Mouse (Mus musculus) macrophage (primary cell): ENCODE data around the gene Asic4. TPM values are rescaled to one million over a fixed set of nuclear protein-coding genes. Genes with fewer than 3 reads are reported as not detected.

ENCODE experiments used
- H3K27ac ChIP-seq: fragments of 350-480 bp; formaldehyde crosslinking; 2 replicates; pipeline ENCODE4 v1.9.0; 2021
- H3K36me3 ChIP-seq: fragments of 350-480 bp; formaldehyde crosslinking; 2 replicates; pipeline ENCODE4 v1.9.0; 2021; ENCODE audit errors: inconsistent target
- H3K4me3 ChIP-seq: fragments of 350-480 bp; formaldehyde crosslinking; 2 replicates; pipeline ENCODE4 v1.9.0; 2021; ENCODE audit errors: inconsistent target
- H3K79me2 ChIP-seq: fragments of 350-480 bp; formaldehyde crosslinking; 2 replicates; pipeline ENCODE4 v1.9.0; 2021; ENCODE audit errors: inconsistent target
- WGBS: methylation state at CpG from one replicate; pipeline ENCODE4 v1.1.7; 2026; ENCODE audit warnings: inconsistent platforms; ENCODE audit not compliant: missing documents; 5-methylcytosine and 5-hydroxymethylcytosine counted together
- polyA plus RNA-seq: library from polyadenylated mRNA; stranded (reverse); fragments of 250-400 nt; gene quantifications from 3 replicates; pipeline ENCODE4 v1.2.4, GENCODE M21; 2018; ENCODE audit warnings: inconsistent platforms

Asic4 gene
- polyA plus RNA-seq, 1 experiment from 2014 or later = not detected

DNA sequence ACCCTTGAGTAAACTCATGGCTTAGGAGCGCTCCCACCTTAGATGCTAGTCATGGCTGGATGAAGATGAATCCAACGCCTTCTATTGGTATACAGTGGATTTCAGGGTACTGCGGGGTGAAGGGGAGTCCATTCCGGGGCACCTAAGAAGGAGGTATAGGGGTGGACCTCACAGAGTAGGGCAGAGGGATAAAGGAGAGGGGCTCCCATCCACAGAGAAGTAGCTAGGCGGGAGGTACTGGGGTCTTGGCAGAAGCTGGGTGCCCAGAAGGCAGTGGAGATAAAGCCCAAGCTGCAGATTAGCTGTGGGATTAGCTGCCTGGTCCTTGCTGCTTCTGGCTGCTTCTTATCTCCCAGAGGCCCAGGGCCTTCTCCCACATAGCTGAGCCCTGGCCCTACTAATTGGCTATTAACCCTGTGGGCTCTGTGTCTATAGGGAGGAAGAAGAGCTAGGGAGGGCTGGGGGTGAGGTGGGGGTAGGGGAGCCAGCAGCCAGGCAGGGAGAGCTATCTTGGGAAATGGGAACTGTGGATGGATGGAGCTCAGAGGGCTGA lies 13.5 kb downstream of the Asic4 start:
- WGBS = 87% methylated on average over 5 of the region's 5 CpGs
- no peak overlapping the region for H3K27ac ChIP-seq
- H3K36me3 ChIP-seq = no peaks in the 10 kb centered on the region
- H3K4me3 ChIP-seq = no peak overlapping the region
- no peaks in the 10 kb centered on the region for H3K79me2 ChIP-seq

DNA sequence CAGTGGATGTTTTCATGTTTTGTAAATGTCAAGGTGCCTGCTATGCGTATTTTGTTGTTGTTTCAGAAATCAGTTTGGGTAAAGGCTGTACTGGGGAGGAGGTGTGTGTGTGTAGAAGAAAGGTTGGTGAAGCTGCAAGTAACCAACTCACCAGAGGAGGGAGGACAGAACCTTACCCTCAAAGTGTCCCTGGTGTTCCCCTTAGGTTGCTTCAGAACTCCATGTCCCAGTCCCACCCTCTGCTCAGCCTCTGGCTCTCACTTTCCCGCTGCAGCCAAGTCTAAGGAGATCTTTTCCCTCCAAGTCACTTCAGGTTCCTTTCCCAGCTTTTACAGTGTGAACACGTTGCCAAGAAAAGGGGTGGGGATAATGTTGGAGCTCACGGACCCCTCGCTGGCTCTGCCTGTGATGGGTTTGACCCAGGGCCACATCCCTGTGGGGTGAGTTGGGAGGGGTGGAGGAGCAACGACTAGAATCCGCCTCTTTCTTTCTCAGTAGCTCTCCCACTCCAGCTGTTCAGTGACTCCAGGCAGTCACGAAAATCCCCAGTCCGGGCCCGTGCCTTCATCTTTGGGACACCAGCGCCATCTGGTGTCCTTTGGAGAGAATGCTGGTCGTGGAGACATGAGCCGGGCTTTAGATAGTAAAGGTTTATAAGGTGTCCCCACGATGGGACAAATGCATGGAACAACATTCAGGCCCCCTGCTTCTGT lies 17.1 kb downstream of the Asic4 start:
- Histone ChIP-seq H3K79me2 (no peaks in the 10 kb centered on the region), H3K27ac (no peak overlapping the region), H3K4me3 (no peak overlapping the region), H3K36me3 (no peaks in the 10 kb centered on the region)
- WGBS = 14% methylated on average over 14 of the region's 14 CpGs

DNA sequence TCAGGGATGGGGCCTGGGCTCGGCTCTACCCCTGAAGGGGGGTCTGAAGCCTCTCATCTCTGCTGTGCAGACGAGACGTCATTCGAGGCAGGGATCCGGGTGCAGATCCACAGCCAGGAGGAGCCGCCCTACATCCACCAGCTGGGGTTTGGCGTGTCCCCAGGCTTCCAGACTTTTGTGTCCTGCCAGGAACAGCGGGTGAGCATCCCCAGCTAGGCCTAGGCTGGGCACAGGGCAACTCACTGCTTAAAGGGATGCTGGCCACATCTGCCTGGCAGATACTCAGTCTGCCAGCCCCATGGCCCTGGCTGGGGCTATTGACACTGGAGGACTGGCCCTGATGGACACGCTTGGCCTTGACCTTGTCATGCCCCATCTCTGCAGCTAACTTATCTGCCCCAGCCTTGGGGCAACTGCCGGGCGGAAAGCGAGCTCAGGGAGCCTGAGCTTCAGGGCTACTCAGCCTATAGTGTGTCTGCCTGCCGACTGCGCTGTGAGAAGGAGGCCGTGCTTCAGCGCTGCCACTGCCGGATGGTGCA lies 19.1 kb downstream of the Asic4 start:
- no peak overlapping the region for H3K27ac ChIP-seq
- 84% methylated on average over 17 of the region's 17 CpGs for WGBS
- H3K36me3 ChIP-seq = no peaks in the 10 kb centered on the region
- no peaks in the 10 kb centered on the region for H3K79me2 ChIP-seq
- H3K4me3 ChIP-seq = no peak overlapping the region

DNA sequence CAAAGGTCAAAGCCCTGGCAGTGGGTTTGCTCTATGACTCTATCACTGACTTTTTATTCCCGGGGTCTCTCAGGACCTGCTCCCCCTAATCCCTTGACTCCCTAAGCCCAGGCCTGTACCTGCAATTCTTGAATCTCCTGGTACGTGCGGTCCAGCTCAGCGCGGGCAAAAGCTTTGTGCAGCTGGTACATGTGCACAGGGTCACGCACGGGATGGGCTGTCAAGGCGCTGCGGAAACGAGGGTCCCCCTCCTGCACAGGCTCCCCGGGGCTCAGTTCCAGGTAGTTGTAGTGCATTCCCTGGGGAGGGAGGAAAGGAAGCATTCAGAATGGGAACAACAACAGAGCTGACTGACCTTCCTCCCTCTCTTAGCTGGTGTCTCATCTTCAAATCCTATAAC lies 26.2 kb downstream of the Asic4 start:
- Histone ChIP-seq H3K4me3 (no peak overlapping the region), H3K79me2 (no peaks in the 10 kb centered on the region), H3K36me3 (no peaks in the 10 kb centered on the region), H3K27ac (no peak overlapping the region)
- WGBS = 91% methylated on average over 9 of the region's 11 CpGs

DNA sequence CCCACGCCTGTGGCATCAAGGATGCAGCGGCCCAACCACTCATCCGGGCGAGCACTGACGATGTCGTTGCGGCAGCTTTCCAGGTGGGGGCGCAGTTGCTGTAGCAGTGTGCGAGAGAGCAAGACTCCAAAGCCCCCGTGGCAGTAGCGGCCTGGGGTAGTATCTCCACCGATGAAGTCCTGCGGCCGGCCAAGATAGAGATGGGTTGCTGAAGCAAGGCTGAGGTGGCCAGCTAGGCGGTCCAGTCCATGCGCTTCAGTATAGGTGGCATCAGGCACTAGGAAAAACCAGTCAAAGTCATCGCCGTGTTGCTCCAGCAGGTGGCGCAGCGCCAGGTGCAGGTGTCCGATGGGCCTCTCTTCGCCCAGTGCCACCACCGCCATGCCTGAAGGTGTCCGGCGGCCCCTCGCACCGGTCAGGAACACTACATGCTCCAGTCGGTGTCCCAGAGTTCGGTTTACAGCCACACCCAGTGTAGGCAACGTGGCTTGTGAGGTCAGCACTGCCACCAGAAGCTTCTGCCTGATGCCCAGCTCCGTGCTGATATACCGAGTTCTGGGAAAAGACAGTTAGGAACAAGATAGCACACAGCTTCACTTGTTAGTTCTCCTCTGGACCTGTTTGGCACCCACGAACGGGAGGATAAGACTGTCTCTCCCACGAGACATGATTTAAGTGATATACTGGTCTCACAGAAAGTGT lies 27.2 kb downstream of the Asic4 start:
- Histone ChIP-seq H3K27ac (no peak overlapping the region), H3K4me3 (no peak overlapping the region), H3K36me3 (no peaks in the 10 kb centered on the region), H3K79me2 (no peaks in the 10 kb centered on the region)
- WGBS = 12% methylated on average over 35 of the region's 35 CpGs

DNA sequence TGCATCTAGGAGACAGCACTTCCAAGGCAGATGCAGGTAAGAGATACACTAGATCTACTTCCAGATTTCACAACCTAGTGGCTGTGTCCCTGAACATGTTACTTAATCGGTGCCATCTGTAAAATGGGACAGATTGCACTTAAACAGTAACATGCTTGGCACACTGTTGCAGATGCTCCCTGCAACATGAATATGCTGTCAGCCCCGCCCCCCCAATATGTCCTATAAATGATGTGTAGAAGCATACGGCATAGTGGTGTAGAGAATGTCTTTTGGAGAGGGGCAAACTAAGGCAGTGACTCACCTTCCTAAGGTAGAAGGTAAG lies 27.7 kb downstream of the Asic4 start:
- Histone ChIP-seq H3K27ac (no peak overlapping the region), H3K79me2 (no peaks in the 10 kb centered on the region), H3K4me3 (no peak overlapping the region), H3K36me3 (no peaks in the 10 kb centered on the region)
- 49% methylated on average over 3 of the region's 3 CpGs for WGBS

DNA sequence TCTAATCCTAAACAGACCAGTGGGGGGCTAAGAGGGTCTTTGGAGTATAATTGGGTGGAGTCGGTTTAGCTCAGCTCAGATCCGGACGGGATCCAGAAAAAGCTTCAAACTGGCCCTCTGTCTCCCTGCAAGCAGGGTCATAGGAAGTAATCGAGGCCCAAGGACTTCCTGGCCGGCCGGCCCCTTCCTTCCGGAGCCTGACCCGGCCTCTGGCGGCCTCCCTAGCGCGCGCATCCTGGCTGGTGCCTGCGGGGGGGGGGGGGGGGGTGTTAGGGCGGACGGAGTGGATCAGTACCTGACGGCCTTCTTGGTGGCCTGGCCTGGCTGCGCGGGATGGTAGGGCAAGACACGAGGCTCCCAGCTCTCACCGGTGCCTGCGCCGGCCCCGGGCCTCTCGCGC lies 28.3 kb downstream of the Asic4 start:
- Histone ChIP-seq H3K4me3 (no peak overlapping the region), H3K27ac (no peak overlapping the region), H3K36me3 (no peaks in the 10 kb centered on the region), H3K79me2 (no peaks in the 10 kb centered on the region)
- WGBS = 0% methylated on average over 10 of the region's 25 CpGs

DNA sequence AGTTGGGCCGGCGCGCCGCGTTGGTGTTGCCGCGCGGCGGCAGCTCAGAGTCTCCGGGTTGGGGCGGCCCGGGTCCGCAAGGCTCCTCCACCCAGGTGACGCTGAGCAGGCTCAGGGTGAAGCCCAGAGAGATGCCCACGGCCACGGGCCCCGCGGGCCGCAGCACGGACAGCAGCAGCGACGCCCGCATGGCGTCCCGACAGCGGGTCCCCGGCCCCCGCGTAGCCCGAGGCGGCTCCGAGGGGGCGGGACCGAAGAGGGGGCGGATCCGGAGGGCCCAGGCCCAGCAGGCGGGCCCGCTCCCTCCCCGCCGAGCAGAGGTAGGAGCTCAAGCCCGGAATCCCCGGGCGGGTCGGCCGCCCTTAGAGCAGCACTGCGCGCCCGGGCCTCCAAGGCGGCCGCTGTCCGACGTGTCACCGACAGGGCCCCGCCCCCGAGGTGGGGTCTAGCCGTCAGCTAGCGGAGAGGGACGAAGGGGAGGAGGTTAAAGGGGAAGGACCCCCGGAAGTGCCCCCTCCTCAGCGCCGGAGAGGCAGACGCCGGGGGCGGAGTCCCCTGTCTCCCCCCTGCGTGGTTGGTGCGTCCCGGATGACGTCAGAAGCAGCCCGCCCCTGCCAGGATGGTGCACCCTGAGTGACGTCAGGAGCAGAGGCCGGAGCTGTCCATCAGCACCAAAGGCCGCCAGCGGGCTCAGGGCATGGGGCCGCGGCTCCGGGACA lies 28.8 kb downstream of the Asic4 start, which contains the start of the genes Chpf and Tmem198:
TSS of gene Chpf (minus strand) at position 392 of the 719 bp plus-strand sequence.
TSS of gene Tmem198 (plus strand) at position 617 of the 719 bp plus-strand sequence.
- Histone ChIP-seq H3K27ac (no peak within 1 kb of the TSS), H3K4me3 (no peak within 1 kb of the TSS), H3K36me3 (no peaks in the 10 kb centered on the region), H3K79me2 (no peaks in the 10 kb centered on the region)
- 1% methylated on average over 65 of the region's 76 CpGs for WGBS

DNA sequence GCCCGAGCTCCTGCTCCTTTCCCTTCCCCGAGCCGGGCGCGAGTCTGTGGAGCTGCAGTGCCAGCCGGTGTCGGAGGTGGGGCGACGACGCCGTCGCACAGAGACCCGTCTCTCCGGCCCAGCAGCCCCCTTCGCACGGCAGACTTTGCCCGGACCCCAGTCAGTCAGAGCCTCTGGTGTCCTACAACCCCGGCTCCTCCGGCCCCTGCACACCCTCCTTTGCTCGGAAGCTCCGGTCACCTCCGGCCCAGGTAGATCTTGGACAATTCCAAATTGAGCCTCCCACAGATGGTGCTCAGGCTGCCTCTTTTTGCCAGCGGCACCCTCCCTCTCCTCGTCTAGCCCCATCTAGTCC lies 29.4 kb downstream of the Asic4 start:
- H3K36me3 ChIP-seq = no peaks in the 10 kb centered on the region
- H3K79me2 ChIP-seq = no peaks in the 10 kb centered on the region
- 2% methylated on average over 18 of the region's 24 CpGs for WGBS
- no peak overlapping the region for H3K4me3 ChIP-seq
- no peak overlapping the region for H3K27ac ChIP-seq

DNA sequence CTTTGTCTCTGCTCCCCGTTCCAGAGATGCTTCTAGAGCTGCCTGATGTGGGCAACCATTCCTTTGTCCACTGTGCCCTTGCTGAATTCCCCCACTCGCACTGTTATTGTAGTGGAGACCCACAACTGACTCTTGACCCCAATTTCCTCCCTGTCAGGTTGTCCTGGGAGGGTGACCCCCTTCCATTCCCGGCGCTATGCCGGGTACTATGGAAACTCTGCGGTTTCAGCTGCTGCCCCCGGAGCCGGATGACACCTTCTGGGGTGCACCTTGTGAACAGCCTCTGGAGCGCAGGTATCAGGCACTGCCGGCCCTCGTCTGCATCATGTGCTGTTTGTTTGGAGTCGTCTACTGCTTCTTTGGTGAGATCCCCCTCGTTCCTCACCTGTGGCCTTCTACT lies 29.8 kb downstream of the Asic4 start:
- Histone ChIP-seq H3K4me3 (no peak overlapping the region), H3K27ac (no peak overlapping the region), H3K36me3 (no peaks in the 10 kb centered on the region), H3K79me2 (no peaks in the 10 kb centered on the region)
- WGBS = 32% methylated on average over 13 of the region's 13 CpGs

DNA sequence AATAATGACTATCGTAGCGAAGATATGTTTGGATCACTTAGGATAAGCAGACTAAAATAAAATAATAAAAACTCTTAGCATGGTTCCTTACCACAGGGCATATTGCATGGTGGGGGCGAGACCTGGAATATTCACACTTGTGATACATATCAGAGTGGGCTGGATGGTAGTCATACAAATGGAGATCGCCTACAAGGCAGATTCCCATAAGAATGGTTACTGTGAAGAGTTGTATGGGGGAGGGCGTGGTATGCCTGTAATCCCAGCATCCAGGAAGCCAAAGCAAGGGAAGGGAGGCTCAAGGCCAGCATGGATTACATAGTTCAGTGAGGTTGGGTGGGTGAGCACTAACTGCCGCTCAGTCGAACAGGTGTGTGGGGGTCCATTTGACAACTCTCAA lies 30.5 kb downstream of the Asic4 start:
- 78% methylated on average over 7 of the region's 7 CpGs for WGBS

DNA sequence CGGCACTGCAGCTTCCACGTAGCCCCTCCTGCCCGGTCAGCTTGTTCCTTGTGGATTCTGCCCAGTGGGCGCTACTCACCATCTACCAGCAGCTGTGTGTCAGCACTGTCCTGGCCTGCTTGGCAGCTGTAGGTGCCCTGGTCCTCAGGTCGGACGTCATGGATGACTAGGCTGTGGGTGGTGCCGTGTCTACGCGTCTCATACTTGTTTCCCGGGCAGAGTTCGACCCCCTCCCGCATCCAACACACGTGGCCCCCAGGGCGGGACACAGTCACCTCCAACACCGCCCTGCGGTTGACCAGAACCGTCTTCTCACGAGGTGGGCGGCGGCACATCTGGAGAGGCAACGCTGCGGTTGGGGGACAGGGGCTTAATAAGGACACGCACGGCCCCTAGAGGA lies 36.3 kb downstream of the Asic4 start:
- Histone ChIP-seq H3K36me3 (no peaks in the 10 kb centered on the region), H3K79me2 (no peaks in the 10 kb centered on the region), H3K4me3 (no peak overlapping the region), H3K27ac (no peak overlapping the region)
- 11% methylated on average over 24 of the region's 24 CpGs for WGBS

More for the DNA sequence above, 30.5 kb downstream of the Asic4 start:
- no peaks in the 10 kb centered on the region for H3K79me2 ChIP-seq
- H3K36me3 ChIP-seq = no peaks in the 10 kb centered on the region
- no peak overlapping the region for H3K4me3 ChIP-seq
- no peak overlapping the region for H3K27ac ChIP-seq

DNA sequence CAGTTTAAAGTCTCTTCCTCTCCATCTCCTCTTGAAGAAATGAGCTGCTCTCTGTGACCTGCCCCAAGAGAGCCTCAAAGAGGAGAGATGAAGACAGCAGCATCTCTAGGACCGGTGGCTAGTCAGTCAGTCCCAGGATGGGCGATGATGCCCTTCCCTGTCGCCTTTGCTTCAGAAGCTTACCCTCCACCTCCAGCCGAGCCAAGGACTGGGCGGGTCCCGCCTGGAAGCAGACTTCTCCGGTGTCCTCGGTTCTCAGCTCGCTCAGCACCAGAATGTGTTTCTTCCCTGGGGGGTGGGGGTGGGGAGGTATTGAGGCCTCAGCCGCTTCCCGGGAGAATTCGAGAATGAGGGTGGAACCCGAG lies 36.8 kb downstream of the Asic4 start:
- Histone ChIP-seq H3K4me3 (no peak overlapping the region), H3K79me2 (no peaks in the 10 kb centered on the region), H3K36me3 (no peaks in the 10 kb centered on the region), H3K27ac (no peak overlapping the region)
- WGBS = 7% methylated on average over 13 of the region's 13 CpGs

DNA sequence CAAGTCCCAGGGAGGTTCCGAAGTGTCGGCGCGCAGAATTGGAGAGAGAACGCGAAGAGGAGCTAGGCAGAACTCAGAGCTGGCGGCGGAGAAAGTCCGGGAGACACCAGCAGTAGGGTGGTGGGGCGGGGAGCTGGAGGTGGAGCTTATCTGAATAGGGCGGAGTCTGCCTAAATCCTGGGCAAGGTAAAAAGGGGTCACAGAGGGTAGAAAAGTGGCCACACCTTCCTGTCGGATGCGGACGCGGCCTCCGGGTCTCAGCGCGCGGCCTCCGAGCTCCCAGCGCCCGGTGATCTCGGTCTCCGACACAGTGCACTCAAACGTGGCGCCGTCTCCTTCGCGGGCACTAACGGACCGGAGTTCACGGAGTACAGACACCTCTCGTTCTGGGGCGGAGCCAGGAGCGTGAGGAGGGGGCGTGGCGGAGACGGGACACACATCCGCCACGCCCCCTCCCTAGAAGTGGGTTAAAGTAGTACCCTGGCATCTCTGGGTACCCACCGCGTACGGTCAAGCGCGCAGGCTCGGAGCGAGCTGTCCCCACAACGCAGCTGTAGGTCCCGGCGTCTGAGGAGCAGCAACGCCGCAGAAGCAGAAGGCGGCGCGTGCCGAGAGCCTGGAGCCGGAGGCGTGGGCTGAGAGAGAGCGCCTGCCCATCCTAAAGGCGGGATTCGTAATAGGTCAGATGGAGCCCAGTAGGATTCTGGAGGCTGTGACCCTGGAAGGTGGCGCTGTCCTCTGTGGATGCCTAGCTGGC lies 37.3 kb downstream of the Asic4 start:
- 3% methylated on average over 56 of the region's 62 CpGs for WGBS
- Histone ChIP-seq H3K36me3 (no peaks in the 10 kb centered on the region), H3K27ac (no peak overlapping the region), H3K4me3 (no peak overlapping the region), H3K79me2 (no peaks in the 10 kb centered on the region)
